Mouse (Mus musculus) stomach, embryonic 14.5 days (tissue): ENCODE results near the gene Ccl3. TPM values are rescaled to one million over a fixed set of nuclear protein-coding genes. Genes with fewer than 3 reads are reported as not detected.

Experiments
- ATAC-seq: fragments of 200-750 bp; cut with Nextera tagmentation; 2 replicates; pipeline ENCODE4 v1.8.0; 2017; ENCODE audit warnings: low read depth, moderate TSS enrichment; ENCODE audit not compliant: insufficient number of reproducible peaks, insufficient read depth, low FRiP score
- H3K27ac ChIP-seq: fragments of 300-500 bp; sonication (generic); 2 replicates; pipeline ENCODE4 v1.5.1; 2014; ENCODE audit warnings: mild to moderate bottlenecking, low read length, moderate library complexity, mixed read lengths
- H3K27me3 ChIP-seq: fragments of 300-500 bp; sonication (generic); 2 replicates; pipeline ENCODE4 v1.6.1; 2014; ENCODE audit warnings: low read length, control low read depth, mixed read lengths; ENCODE audit not compliant: control insufficient read depth, insufficient read depth
- H3K36me3 ChIP-seq: fragments of 300-500 bp; sonication (generic); 2 replicates; pipeline ENCODE4 v1.6.1; 2014; ENCODE audit warnings: mild to moderate bottlenecking, control low read depth, low read length, moderate library complexity, mixed read lengths; ENCODE audit not compliant: control insufficient read depth, insufficient read depth
- H3K4me1 ChIP-seq: fragments of 300-500 bp; sonication (generic); 2 replicates; pipeline ENCODE4 v1.6.1; 2014; ENCODE audit warnings: low read length, control low read depth, mixed read lengths; ENCODE audit not compliant: control insufficient read depth, insufficient read depth
- H3K4me2 ChIP-seq: fragments of 300-500 bp; sonication (generic); replicated peaks from 2 replicates; pipeline ENCODE4 v1.6.1; 2014; ENCODE audit warnings: low read depth, low read length, control low read depth
- H3K4me3 ChIP-seq: fragments of 300-500 bp; sonication (generic); 2 replicates; pipeline ENCODE4 v1.5.1; 2014; ENCODE audit warnings: low read depth, low read length, control low read depth
- H3K9ac ChIP-seq: fragments of 300-500 bp; sonication (generic); replicated peaks from 2 replicates; pipeline ENCODE4 v1.6.1; 2014; ENCODE audit warnings: low read depth, mild to moderate bottlenecking, control low read depth, low read length, moderate library complexity, mixed read lengths
- H3K9me3 ChIP-seq: fragments of 300-500 bp; sonication (generic); 2 replicates; pipeline ENCODE4 v1.6.1; 2016; ENCODE audit warnings: low read depth, low read length, control low read depth; ENCODE audit not compliant: control insufficient read depth
- WGBS: fragments of 180-500 bp; shearing (Covaris S2); extraction: QIAGEN DNeasy Blood & Tissue Kit; methylation state at CpG from one replicate; pipeline ENCODE4 v1.1.7; 2014; 5-methylcytosine and 5-hydroxymethylcytosine counted together
- polyA plus RNA-seq: library from polyadenylated mRNA; unstranded; fragments of >200 nt; fragmentation: Nextera tagmentation; extraction: Ambion mirVana; gene quantifications from 2 replicates; pipeline ENCODE4 v1.2.1, GENCODE M21; 2014

Ccl3 gene
- polyA plus RNA-seq, 1 experiment from 2014 or later: not detected

GRCm38 (mm10) chr11:83654606-83655005, 5.5 kb upstream of the Ccl3 start:
- no peak for ATAC-seq
- no peaks in the 10 kb centered on the region for H3K36me3 ChIP-seq

GRCm38 (mm10) chr11:83646356-83647149, 2.6 kb downstream of the Ccl3 start:
- 92% methylated on average over 6 of the region's 6 CpGs for WGBS
- Histone ChIP-seq H3K36me3 (no peaks in the 10 kb centered on the region), H3K4me2 (no peak overlapping the region), H3K9ac (no peak overlapping the region), H3K4me1 (no peaks in the 10 kb centered on the region), H3K27me3 (no peaks in the 10 kb centered on the region), H3K27ac (no peak overlapping the region), H3K4me3 (no peak overlapping the region), H3K9me3 (no peaks in the 10 kb centered on the region)
- ATAC-seq: no peak

More at GRCm38 (mm10) chr11:83654606-83655005, 5.5 kb upstream of the Ccl3 start:
- Histone ChIP-seq H3K27ac (no peak overlapping the region), H3K4me2 (no peak overlapping the region), H3K27me3 (no peaks in the 10 kb centered on the region), H3K4me3 (no peak overlapping the region), H3K4me1 (no peaks in the 10 kb centered on the region), H3K9me3 (no peaks in the 10 kb centered on the region), H3K9ac (no peak overlapping the region)
- WGBS: 90% methylated on average over 8 of the region's 8 CpGs

- 89% methylated on average over 1 of the region's 1 CpGs for WGBS
- Histone ChIP-seq H3K27me3 (no peaks in the 10 kb centered on the region), H3K4me3 (no peak within 1 kb of the TSS), H3K27ac (no peak within 1 kb of the TSS), H3K4me2 (no peak within 1 kb of the TSS), H3K9me3 (no peaks in the 10 kb centered on the region), H3K36me3 (no peaks in the 10 kb centered on the region), H3K9ac (no peak within 1 kb of the TSS), H3K4me1 (no peaks in the 10 kb centered on the region)
- ATAC-seq: no peak
These were observed 3.6 kb downstream of the Ccl3 start, which contains the start of gene Rpl9-ps1 for GRCm38 (mm10) chr11:83645521-83645920. Gene Rpl9-ps1 (minus strand): TSS chr11:83645621.

GRCm38 (mm10) chr11:83641216-83641615, 7.9 kb downstream of the Ccl3 start:
- no peak overlapping the region for H3K4me3 ChIP-seq
- H3K4me1 ChIP-seq: no peaks in the 10 kb centered on the region
- H3K9me3 ChIP-seq: no peaks in the 10 kb centered on the region
- no peak overlapping the region for H3K9ac ChIP-seq
- H3K27ac ChIP-seq: no peak overlapping the region
- H3K27me3 ChIP-seq: no peaks in the 10 kb centered on the region
- no peak overlapping the region for H3K4me2 ChIP-seq
- H3K36me3 ChIP-seq: no peaks in the 10 kb centered on the region
- WGBS: 74% methylated on average over 2 of the region's 2 CpGs
- no peak for ATAC-seq

- H3K4me3 ChIP-seq: no peak overlapping the region
- H3K27me3 ChIP-seq: no peaks in the 10 kb centered on the region
- no peaks in the 10 kb centered on the region for H3K4me1 ChIP-seq
- no peaks in the 10 kb centered on the region for H3K9me3 ChIP-seq
- no peak overlapping the region for H3K9ac ChIP-seq
- no peak overlapping the region for H3K4me2 ChIP-seq
- H3K27ac ChIP-seq: no peak overlapping the region
- no peaks in the 10 kb centered on the region for H3K36me3 ChIP-seq
- 76% methylated on average over 5 of the region's 5 CpGs for WGBS
- ATAC-seq: no peak
These were observed 9.0 kb downstream of the Ccl3 start for GRCm38 (mm10) chr11:83640141-83640540.

GRCm38 (mm10) chr11:83639533-83639932, 9.6 kb downstream of the Ccl3 start:
- ATAC-seq: no peak
- WGBS: 72% methylated on average over 3 of the region's 3 CpGs
- no peaks in the 10 kb centered on the region for H3K27me3 ChIP-seq
- H3K27ac ChIP-seq: no peak overlapping the region
- no peaks in the 10 kb centered on the region for H3K9me3 ChIP-seq
- H3K4me2 ChIP-seq: no peak overlapping the region
- no peak overlapping the region for H3K4me3 ChIP-seq
- H3K4me1 ChIP-seq: no peaks in the 10 kb centered on the region
- H3K36me3 ChIP-seq: no peaks in the 10 kb centered on the region
- H3K9ac ChIP-seq: no peak overlapping the region

- Histone ChIP-seq H3K9ac (no peak overlapping the region), H3K9me3 (no peaks in the 10 kb centered on the region), H3K4me2 (no peak overlapping the region), H3K36me3 (no peaks in the 10 kb centered on the region), H3K4me1 (no peaks in the 10 kb centered on the region), H3K4me3 (no peak overlapping the region), H3K27me3 (no peaks in the 10 kb centered on the region), H3K27ac (no peak overlapping the region)
- 59% methylated on average over 2 of the region's 2 CpGs for WGBS
- ATAC-seq: no peak
These were observed 10.2 kb downstream of the Ccl3 start for GRCm38 (mm10) chr11:83638934-83639333.

GRCm38 (mm10) chr11:83636742-83637235, 12.4 kb downstream of the Ccl3 start:
- H3K27ac ChIP-seq: no peak overlapping the region
- no peaks in the 10 kb centered on the region for H3K9me3 ChIP-seq
- H3K4me3 ChIP-seq: no peak overlapping the region
- no peak overlapping the region for H3K4me2 ChIP-seq
- H3K27me3 ChIP-seq: no peaks in the 10 kb centered on the region
- no peak for ATAC-seq
- WGBS: 73% methylated on average over 1 of the region's 1 CpGs
- H3K9ac ChIP-seq: no peak overlapping the region
- no peaks in the 10 kb centered on the region for H3K4me1 ChIP-seq
- no peaks in the 10 kb centered on the region for H3K36me3 ChIP-seq
